Mouse (Mus musculus) layer of hippocampus, postnatal 36 days (tissue): ENCODE measurements around the gene Mapk8ip3. TPM values are rescaled to one million over a fixed set of nuclear protein-coding genes. Genes with fewer than 3 reads are reported as not detected.
"Not testable (repeated sequence)": the region's sequence is repeated elsewhere in the genome, so short reads cannot be mapped to it uniquely, and the experiment has no call there.

Source experiments
- DNase-seq, 2 experiments: peaks; one replicate each; pipeline ENCODE4 v3.0.0; 2022
- total RNA-seq, 2 experiments: library from RNA; stranded (reverse); gene quantifications; 2 replicates each; pipeline ENCODE4 v1.2.3; 2021

Mapk8ip3 gene
- 100 to 1,000 TPM; 384 to 406 TPM for total RNA-seq

DNA sequence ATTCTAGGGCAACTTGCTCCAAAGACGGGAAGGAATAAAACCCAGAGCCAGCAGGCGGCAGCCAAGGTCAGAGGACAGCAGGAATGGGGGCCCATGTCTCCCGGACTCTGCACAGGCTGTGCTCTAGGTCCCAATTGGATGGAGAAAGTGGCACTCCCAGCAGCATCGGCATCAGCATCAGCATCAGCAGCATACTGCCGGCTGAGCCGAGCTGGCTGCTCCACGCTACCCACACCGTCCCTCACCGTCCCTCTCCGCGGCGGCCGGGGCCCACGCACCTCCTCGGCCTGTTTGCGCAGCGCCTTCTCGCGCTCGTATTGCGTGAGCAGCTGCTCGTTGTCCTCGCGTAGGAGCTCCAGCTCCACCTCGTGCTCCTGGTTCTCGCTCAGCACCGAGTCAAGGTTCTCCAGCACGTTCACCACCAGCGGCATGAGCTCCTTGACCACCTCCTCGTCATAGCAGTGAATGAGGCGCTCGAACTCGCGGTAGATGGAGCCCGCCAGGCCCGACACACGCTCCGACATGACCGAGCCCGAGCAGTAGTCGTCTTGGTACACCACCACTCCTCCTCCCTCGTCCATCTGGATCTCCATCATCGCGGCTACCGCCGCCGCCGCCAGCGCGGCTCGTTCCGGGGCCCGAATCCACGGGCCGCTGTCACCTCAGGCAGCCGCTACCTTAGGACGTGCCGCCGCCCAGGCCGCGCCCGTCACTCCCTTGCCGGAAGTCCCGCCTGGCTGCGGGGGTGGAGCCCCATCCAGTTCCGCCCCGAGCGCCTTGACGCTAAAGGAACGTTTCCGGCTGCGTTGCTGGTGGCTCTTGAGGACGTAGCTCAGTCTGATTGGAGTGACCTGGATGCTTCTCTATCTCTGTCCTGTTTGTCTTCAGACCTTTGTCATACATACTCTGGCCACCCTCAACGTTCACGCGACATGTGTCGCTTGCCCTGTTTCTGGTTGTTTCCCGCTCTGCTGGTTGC lies at the start of gene Mapk8ip3:
Gene Mapk8ip3 (minus strand): TSS at position 719 of the 979 bp plus-strand sequence.
- peak; percentile 94 to 96 for DNase-seq

DNA sequence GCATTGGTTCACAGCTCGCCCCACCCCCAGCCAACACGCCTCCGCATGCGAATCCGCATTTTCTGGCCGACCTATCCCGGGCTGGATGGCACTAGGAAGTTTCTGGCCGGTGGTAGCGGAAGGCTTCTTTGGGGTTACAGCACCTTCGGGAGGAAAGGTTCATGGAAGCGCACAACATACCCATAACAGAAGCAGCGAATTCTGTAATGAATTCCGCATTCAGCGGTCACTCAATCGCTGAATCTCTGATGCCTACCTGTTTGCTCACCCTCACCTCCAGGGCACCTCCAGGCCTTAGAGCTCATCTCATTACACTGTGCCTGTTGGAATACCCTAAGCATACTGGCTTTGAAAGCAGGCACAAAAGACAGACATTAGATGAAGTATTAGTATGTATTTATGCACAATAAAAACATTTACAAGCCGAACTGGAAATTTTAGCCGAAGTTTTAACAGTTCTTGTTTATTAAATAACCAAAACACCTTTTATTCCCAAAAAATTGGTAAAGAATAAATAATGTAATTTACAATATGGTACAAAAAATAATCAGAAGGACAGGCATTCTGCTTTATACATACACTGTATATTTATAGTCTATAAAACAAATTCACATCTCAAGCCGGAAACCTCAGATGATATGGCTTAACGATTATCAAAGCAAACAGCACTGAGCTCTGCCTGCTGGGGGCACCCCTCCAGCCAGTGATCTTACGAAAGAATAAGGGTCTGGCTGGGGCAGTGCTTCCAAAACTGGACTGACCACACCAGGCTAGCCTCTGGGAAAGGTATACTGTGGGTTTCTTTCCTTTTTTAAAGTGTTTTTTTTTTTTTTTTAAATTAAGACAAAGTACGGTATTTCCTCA lies 24.3 kb upstream of the Mapk8ip3 start:
- DNase-seq, result no peak

GRCm38 (mm10) chr17:24960135-24960851 lies 23.5 kb upstream of the Mapk8ip3 start, which contains the start of gene Jpt2:
Gene Jpt2 (minus strand): TSS chr17:24960689.
- peak; percentile 96 for DNase-seq

- DNase-seq, result no peak
Measured at GRCm38 (mm10) chr17:24959371-24959770, 22.6 kb upstream of the Mapk8ip3 start.

DNA sequence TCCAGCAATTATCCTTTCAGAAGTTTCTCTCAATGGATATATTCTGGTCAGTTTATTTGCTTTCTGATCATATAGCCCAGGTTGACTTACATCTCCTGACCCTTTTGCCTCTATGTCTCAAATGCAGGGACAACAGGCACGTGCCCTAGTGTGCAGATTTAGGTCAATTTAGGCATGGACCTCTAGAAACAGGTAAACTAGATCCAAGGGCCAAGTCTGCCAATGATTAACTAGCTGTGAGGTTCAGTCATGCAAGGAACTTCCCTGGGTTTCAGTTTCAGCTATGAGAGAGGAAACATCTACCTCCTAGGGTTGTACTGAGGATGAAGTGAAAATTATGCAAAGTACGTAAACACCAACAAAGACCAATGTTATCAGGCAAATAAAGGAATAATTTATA lies 16.5 kb upstream of the Mapk8ip3 start:
- DNase-seq, result no peak

GRCm38 (mm10) chr17:24950671-24951070 lies 13.9 kb upstream of the Mapk8ip3 start:
- DNase-seq, result no peak

- DNase-seq, result no peak
Measured at GRCm38 (mm10) chr17:24948204-24948603, 11.4 kb upstream of the Mapk8ip3 start.

DNA sequence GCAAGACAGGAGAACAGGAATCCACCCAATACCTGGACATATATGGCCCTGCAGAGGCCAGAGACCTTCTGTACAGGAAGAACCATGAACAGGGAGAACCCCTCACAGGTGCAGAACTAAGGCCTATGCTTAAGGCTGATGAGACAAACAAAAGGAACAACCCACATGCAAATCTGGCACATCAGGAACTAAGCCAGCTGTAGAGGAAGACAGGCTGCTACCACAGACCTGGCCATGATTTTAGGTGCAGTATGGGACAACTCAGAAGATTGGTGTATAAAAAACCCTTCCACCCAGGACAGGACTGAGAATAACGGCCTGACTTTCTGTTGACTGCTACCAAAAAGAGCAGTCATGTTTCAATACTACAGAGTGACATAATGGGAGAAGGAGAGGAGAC lies 6.8 kb upstream of the Mapk8ip3 start:
- DNase-seq, result not testable (repeated sequence)

GRCm38 (mm10) chr17:24943036-24943435 lies 6.3 kb upstream of the Mapk8ip3 start:
- DNase-seq, result peak in 1 of 2 experiments; percentile 21

- DNase-seq, result peak; percentile 22 to 26
Measured at GRCm38 (mm10) chr17:24942453-24942852, 5.7 kb upstream of the Mapk8ip3 start.

- no peak for DNase-seq
Measured at GRCm38 (mm10) chr17:24937266-24937665, 489 bp upstream of the Mapk8ip3 start.

DNA sequence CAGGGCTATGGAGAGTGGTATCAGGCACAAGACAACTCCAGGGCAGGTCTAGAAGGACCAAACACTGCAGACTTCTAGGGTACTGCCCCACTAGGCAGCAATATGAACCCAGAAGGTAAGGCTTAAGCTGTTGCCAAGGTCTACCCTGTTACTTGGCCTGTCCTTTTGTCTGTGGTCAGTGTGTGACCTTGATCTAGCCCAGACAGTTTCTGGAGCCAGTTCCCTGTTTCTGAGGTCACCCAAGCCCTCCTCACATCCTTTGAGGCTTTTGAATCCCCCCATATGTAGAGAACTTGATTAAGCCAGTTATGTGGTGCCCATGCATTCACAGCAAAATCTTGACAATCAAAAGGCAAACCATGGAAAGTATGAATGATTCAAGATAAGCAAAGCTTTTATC lies 1.1 kb downstream of the Mapk8ip3 start:
- no peak for DNase-seq

- no peak for DNase-seq
Measured at GRCm38 (mm10) chr17:24934926-24935325, 1.9 kb downstream of the Mapk8ip3 start.

GRCm38 (mm10) chr17:24933163-24933562 lies 3.6 kb downstream of the Mapk8ip3 start:
- DNase-seq, result no peak

DNA sequence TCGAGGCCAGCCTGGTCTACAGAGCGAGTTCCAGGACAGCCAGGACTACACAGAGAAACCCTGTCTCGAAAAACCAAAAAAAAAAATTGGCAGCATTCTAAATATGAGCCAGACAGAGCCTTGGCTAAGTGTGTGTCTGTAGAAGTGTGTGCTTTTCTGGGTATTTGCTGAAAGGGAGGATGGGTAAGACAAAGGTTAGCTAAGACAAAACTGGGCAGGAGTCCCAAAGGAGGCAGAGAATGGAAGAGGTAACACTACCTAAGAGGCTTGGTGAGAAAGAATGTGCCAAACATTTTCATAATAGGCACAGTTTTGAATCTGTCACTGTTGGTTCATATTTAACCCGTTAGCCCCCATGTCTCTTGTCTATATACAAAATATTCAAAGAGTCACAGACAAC lies 4.3 kb downstream of the Mapk8ip3 start:
- no peak for DNase-seq

DNA sequence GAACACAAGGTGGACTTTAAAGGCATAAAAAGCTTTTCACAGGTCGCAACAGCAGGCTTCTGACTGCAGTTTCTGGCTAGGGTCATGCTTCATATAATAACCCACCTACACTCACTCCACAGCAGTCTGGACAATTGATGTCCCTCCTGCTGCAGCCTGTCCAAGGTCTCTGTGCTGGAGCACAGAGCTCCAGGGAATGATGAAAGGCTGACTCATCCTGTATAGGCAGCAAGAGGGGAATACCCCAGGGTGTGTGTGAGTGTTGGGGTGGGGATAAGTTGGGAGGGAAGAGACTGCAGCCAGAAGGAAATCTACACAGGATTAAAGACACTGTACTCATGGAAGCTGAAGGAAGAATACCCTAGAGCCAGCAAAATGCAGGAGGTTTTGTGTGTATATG lies 7.3 kb downstream of the Mapk8ip3 start:
- DNase-seq, result no peak

- DNase-seq, result no peak
Measured at GRCm38 (mm10) chr17:24923246-24923645, 13.5 kb downstream of the Mapk8ip3 start.

DNA sequence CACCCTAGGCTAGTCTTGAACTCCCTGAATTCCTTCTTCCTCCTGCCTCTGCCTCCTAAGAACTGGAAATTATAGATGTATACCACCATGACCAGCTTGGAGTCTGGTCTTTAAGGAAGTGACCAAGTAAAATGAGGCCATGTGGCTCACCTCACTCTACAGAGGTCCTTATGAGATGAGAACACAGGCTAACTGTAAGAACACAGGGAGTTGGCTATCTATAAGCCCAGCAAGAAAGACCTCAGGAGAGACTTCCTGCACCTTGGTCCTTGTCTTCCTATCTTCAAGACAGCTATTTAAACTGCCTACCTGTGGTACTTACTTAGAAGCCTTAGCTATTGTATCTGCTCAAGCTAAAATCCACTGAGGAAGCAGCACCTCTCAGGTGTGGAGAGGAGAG lies 22.8 kb downstream of the Mapk8ip3 start:
- no peak for DNase-seq

- no peak for DNase-seq
Measured at GRCm38 (mm10) chr17:24907591-24907990, 29.2 kb downstream of the Mapk8ip3 start.

- no peak for DNase-seq
Measured at GRCm38 (mm10) chr17:24903767-24904166, 33.0 kb downstream of the Mapk8ip3 start.

GRCm38 (mm10) chr17:24902671-24903474 lies 33.9 kb downstream of the Mapk8ip3 start:
- DNase-seq, result no peak
